Mouse (Mus musculus) adrenal gland, adult 18-20 months (tissue): ENCODE data around the gene Ccno. TPM values are rescaled to one million over a fixed set of nuclear protein-coding genes. Genes with fewer than 3 reads are reported as not detected.
"Not testable (repeated sequence)": the region's sequence is repeated elsewhere in the genome, so short reads cannot be mapped to it uniquely, and the experiment has no call there.

Experiments used
- DNase-seq, 2 experiments: peaks; one replicate each; pipeline ENCODE4 v3.0.0; 2021 to 2022; ENCODE audit warnings: low spot score in 2 of 2
- microRNA-seq, 2 experiments: library from miRNA; unstranded; fragments of <30 nt; microRNA quantifications; one replicate each; pipeline ENCODE4 v1.2.0; 2021; ENCODE audit warnings: borderline number of aligned reads in 2 of 2
- total RNA-seq, 2 experiments: library from RNA; stranded (reverse); gene quantifications; 1 replicate in 1 of 2; 2 replicates in 1 of 2; pipeline ENCODE4 v1.2.3; 2021

The Ccno gene
- total RNA-seq, 2 experiments from 2014 or later: 0.42 to 0.89 TPM

DNA sequence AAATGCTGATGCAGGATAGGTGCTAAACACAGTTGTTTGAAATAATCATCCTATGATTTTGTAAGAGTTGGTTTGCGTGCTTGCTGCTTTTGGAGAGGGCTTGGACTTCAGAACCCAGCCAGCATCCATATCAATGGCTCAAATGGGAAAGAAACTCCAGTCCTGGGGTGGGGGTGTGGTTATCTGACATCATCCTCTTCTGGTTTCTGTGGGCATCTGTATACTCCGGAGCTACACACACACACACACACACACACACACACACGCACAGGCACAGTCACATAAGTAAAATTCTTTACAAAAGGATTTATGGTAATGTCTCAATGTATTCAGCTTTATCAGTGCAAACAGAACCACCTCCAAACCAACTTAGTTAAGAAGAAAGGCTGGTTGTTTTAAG, 12.5 kb downstream of the Ccno start:
- DNase-seq: no peak

DNA sequence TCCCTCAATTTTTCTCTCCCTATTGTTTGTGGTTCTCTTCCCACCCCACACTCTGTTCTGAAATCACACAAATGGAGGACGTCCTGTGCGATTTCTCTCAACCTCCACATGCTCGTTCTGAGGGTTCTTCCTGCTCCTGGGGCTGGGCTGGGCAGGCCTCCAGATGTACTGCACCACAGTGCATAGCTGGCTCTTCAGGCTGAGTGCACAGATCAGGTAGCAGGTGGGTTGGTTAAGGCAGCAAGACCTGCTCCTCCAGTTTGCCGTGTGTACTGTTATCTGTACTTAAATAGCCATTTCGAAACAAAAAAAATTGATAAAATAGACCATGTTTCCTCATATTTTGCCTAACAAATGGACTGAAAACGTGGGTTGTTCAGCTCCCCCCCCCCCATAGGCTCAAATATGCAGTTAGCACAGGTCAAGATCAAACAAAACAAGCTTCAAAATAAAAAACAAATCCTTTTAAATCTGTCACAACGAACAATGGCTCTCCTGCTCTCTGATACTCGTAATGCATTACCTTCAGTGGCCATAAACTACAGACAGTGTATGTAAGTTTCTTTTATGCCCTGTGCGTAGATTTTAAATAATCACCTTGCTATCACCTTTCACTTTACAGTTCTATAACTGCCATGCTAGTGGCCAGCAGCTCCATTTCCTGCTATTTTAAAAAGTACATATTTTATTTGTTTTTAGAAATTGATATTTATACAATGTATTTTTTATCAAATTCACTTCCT, 13.1 kb downstream of the Ccno start:
- DNase-seq: no peak

DNA sequence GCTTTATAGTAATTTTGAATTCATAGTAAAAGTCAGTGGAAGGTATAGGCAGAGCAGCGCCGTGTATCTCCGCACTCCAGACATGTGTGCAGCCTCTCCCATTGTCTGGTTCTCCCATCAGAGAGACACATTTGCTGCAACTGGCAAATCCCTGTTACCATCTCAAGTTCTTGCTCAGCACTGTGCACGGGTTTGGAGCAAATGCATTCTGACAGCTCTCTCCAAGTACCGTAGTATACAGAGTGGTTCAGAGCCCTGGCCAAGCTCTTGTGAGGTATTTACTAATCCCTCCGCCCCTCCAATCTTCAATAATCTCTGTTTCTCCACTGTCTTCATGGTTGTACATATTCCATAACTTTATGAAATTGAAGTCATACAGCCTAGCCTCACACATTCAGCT, 25.1 kb downstream of the Ccno start:
- DNase-seq: no peak

DNA sequence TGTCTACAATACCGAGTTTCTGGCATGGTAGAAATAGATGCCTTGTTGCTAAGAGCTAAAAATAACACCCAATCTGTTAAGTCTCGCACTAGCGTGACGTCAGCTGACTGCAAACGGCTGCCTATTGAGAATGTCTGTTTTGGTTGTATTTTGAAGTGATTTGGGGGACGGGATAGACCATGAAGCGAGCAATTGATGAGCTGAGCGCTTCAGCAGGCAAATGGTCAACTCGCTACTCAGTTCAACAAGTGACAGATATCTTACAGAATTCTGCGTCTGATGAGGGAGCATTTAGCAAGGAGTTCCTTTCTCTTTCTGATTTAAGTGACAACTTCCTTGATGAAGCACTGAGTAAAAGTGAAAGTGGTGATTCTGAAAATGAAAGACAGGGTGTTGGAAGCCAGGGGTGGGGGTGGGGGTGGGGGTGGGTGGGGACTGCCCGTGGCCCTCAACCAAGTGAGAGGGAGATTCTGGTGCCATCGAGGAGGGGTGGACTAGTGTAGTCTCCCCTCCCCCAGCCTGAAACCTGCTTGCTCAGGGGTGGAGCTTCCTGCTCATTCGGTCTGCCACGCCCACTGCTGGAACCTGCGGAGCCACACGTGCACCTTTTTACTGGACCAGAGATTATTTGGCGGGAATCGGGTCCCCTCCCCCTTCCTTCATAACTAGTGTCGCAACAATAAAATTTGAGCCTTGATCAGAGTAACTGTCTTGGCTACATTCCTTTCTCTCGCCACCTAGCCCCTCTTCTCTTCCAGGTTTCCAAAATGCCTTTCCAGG, 25.8 kb downstream of the Ccno start:
- not testable (repeated sequence) for DNase-seq

DNA sequence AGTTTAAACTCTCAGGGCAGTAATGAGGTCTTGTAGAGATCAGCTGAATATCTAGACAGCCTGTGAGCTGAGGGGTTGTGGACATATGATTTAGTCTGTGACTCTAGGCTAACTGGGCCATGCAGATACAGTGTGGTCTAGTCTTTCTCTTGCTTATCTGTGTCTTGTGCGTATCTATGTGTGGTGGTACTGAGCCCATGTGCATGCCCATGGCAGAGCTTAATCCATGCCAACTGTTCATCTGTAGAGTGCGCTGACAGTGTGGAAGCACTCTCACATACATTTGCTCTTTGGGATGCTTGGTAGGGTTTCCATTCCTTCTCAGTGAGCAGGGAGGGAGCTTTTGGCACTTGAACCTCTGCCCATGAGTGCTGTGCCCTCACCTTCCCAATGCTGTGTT, 33.9 kb downstream of the Ccno start:
- no peak for DNase-seq

DNA sequence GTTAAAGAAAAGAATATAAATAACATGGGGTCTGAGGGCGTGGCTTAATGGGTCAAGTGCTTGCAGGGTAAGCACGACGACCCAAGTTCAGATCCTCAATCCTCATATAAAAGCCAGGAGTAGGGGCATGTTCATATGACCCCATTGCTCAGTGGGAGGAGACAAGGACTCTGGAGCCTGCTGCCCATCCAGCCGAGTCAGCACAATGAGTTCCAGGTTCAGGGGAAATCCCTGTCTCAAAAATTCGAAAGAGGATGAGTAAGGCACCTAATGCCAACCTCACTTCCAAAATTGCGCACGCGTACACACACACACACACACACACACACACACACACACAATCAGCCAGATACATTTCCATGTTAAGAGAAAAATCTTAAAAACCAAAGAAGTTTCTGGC, 34.9 kb downstream of the Ccno start:
- DNase-seq: no peak

DNA sequence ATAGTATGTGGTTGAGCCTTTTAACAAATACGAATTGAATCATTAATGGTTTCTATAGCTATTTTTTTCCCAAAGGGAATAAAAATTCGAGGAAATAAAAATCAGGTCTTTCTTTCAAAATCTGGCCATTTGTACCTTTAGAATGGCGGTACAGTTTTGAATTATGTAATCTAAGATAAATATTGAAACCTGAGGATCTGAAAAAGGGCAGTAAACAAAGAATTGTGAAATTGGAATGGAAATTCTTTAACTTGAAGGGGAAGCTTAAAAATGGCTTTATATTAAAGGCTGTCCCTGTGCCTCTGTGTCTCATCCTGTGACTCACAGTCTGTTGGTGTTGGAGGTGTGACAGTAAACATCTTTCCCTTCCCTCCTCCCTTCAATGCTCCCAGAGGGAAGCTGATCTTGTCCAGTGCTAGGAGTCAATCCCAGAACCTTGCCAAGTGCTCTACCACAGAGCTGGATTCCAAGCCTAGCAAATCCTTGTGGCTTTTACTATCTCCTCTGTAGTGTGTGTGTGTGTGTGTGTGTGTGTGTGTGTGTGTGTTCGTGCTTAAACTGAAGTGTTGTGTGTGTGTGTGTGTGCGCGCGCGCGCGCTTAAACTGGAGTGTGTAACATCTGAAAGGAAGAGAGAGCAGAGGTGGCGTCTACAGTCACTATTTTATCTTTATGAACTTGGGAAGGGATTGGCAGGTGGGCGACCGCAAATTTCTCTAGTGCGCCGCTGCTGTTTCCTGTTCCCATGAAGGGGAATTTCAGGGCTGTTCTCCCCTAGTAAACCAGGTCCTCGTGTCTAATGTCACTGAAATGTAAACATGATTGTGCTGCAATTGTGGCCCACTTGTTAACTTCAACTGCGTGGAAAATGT, 35.9 kb downstream of the Ccno start:
- no peak for DNase-seq

DNA sequence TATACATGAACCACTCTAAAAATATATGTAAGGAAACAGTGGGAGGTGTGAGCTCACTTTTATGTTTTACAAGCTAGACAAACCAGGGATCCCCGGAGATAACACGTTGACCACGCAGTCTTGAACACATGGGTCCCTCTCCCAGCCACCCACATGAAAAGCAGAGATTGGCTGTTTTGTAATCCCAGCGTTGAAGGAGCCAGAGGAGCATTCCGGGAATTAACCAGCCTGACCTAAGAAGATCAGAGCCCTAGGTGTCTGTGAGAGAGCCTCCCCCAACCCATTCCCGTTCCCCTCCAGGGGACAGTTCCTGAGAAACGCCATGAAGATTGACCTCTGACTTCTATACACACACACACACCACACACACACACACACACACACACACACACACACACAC, 43.7 kb downstream of the Ccno start:
- DNase-seq: no peak

DNA sequence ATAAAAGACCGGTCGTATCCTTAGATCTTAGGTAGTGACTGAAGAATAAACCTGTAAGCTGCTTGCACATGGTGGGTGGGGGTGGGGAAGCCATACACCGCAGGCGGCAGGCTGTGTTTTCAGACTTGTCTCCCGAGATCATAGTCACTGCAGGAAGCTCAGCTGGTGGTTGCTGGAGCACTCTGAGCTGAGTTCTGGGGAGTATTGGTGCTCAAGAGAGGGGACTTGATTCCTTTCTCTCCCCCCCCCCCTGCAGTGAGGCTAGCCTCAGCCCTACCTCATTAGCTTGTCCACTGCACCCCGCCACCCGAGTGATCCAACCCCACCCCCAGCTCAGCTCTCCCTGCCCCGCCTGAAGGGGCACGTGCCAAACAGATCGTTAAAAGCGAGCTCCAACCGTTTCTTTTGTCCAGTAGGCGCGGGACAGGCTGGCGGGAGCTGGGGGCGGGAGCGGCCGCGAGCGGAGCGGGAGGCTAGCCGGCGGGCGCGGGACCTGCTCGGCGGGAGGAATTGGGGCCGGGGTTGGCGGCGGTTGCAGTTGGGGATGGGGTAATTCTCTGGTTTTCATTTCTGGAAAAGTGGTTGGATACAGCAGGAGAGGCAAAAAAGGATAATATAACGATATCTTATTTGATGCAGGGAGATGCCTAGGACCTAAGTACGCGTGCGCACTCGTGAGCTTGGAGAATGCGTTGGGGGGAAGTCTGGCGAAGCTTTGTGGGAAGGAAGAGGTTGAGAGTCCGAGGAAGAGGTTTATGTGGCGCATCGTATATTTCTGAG, 44.4 kb downstream of the Ccno start:
- peak in 1 of 2 experiments; percentile 29 for DNase-seq

DNA sequence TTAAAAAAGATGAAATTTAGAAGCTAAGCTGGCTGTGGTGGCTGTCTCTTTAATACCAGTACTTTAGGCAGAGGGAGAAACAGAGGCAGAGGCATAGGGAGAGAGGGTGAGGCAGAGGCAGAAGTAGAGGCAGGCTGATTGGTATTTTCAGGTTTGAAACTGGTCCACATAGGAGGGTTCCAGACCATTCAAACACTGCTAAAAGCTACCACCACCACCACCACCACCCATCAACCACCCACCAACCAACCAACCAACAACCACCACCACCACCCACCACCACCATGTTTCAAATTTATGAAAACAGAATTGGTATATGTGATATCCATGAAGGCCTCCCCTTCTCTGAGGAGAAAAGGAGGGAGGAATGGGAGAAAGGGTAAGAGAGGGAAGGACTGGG, 45.2 kb downstream of the Ccno start:
- no peak for DNase-seq

DNA sequence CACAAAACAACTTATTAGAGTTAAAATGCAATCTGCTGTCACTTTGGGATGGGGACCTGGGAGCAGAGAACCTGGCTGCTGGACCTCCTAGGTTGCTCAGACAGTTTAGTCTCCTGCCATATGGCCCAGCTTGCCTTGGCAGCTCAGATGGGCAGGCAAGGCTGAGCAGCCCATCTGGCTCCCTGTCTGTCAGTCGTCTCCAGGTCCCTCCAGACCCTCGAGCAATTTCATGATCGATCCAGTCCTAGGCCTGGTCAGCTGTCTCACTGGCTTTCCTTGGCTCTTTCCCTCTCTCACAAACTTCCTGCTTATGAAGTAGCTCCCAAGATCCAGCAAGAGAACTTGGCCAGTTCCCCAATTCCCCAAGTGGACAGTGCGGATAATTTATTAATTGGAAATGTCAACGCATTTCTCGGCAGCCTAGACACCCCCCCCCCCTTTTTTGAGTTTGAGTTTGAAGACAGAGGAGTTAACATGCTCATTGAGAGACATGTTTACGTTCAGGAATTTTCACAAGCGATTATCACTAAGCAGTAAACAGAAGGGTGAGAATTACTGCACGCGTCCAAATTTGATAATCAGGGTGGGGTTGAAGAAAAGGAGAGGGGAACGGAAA, 46.8 kb downstream of the Ccno start:
- DNase-seq: no peak

DNA sequence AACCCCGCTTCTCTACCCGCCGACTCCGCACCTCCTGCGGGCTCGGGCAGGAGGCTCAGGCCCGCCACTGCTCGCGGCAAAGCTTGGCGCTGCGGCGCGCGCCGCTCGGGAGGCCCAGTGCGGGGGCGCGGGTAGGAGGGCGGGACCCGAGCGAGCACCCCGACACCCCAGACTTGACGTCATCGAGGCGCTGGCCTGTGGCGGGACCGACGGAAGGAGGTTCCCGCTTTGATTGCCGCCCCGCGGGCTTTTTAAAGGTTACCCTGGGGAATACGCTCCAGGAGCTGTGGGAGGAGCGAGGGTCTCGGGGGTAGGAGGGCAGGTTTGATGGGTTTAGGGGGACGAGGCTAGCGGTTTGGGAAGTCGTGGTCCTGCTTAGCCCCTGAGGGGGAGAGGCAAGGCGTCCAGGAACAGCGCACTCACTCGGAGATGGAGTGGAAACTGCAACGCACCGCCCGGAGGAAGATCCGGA, 47.4 kb downstream of the Ccno start, which contains the start of gene Cdc20b:
TSS of gene Cdc20b (plus strand) at position 162 of the 472 bp plus-strand sequence.
- DNase-seq: peak; percentile 61

DNA sequence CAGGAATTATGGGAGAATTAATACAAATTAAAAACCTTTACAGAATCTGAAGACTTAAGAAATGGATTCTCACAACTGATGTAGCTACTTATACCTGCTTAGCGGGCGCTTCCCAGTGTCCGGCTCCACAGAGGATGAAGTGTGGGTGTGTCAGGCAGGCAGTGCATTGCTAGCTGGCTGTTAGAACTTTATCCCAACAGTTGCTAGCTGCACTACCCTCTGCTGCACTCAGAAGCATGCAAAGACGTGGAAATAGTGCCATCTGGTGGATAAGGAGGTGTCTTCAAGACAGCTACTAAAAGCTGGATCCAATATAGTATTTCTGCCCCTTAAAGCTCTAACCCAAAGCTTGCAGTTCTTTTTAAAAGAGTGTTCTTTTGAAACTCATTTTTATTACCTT, 48.2 kb downstream of the Ccno start:
- peak; percentile 32 to 66 for DNase-seq

Small RNAs within 50 kb of the gene (microRNA-seq; reads per million reads assigned to microRNA genes)
- 17.5 to 21.4 reads per million in 2 experiments for gene Mir449a
- gene Mir449b: 0 reads per million in 2 experiments
- 0 reads per million in 2 experiments for gene Mir449c

Other genes starting within 250 kb of the Ccno start
- gene Plpp1, start 187.0 kb upstream of the Ccno start, total RNA-seq: 100 to 1,000 TPM; 193 to 238 TPM
- 10 to 100 TPM; 36.4 to 46.1 TPM for gene Mtrex, start 60.4 kb upstream of the Ccno start, total RNA-seq
- gene Dhx29, start 60.3 kb upstream of the Ccno start, total RNA-seq: 10 to 100 TPM; 16.8 to 18.8 TPM
- gene Mcidas, start 6.0 kb downstream of the Ccno start, total RNA-seq: not detected
- not detected for gene Cdc20b, start 47.3 kb downstream of the Ccno start, total RNA-seq
- gene Gpx8, start 58.6 kb downstream of the Ccno start, total RNA-seq: 10 to 100 TPM; 80.7 to 85.7 TPM
- 1 to 10 TPM; 1.1 to 1.4 TPM for gene Gzma, start 113.2 kb downstream of the Ccno start, total RNA-seq
- 10 to 100 TPM in 1 of 2 experiments, 1 to 10 TPM in 1; 6.1 to 16.7 TPM for gene Esm1, start 221.9 kb downstream of the Ccno start, total RNA-seq
- gene Gzmk, start 238.1 kb downstream of the Ccno start, total RNA-seq: under 1 TPM in 1 of 2 experiments, not detected in 1; 0.58 TPM